Mouse (Mus musculus): Measurements from ENCODE around the gene Rabl2.

Gene Rabl2

GRCm38 (mm10) chr15:89550506-89550905, 41.2 kb downstream of the Rabl2 start:
- DNase-seq (ENCODE audit: low spot score) = no peak

GRCm38 (mm10) chr15:89548837-89549236, 42.9 kb downstream of the Rabl2 start:
- DNase-seq (ENCODE audit: low spot score) = no peak

DNA sequence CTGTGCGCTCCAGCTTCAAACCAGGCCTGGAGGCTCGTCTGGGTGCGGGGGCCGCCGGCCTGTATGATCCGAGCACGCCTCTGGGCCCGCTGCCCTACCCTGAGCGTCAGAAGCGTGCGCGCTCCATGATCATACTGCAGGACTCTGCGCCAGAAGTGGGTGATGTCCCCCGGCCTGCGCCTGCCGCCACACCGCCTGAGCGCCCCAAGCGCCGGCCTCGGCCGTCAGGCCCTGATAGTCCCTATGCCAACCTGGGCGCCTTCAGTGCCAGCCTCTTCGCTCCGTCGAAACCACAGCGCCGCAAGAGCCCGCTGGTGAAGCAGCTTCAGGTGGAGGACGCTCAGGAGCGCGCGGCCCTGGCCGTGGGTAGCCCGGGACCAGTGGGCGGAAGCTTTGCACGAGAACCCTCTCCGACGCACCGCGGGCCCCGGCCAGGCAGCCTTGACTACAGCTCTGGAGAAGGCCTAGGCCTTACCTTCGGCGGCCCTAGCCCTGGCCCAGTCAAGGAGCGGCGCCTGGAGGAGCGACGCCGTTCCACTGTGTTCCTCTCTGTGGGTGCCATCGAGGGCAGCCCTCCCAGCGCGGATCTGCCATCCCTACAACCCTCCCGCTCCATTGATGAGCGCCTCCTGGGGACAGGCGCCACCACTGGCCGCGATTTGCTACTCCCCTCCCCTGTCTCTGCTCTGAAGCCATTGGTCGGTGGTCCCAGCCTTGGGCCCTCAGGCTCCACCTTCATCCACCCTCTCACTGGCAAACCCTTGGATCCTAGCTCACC, 43.7 kb downstream of the Rabl2 start:
- DNase-seq (ENCODE audit: low spot score) = no peak

DNA sequence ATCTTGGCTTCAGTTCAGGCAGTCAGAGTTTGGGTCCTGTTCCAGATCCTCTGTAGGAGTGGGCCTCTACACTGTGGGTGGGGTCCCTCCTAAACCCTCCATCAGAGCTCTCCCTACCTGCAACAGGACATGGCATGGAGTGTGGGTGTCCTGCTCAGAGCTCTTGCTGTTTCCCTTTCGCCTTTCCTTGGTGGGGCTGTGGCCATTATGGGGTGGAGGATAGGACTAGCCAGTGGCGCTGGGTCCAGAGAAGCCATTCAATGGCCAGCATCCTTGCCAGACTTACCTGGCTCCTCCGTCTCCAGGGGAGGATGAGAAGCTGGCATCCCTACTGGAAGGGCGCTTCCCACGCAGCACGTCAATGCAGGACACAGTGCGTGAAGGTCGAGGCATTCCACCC, 44.4 kb downstream of the Rabl2 start:
- DNase-seq (ENCODE audit: low spot score) = no peak

- no peak for DNase-seq (ENCODE audit: low spot score)
These were observed 47.6 kb downstream of the Rabl2 start for GRCm38 (mm10) chr15:89544171-89544570.

- DNase-seq (ENCODE audit: low spot score) = no peak
These were observed 57.9 kb downstream of the Rabl2 start for GRCm38 (mm10) chr15:89533843-89534207.

GRCm38 (mm10) chr15:89532924-89533842, 58.5 kb downstream of the Rabl2 start:
- peak; percentile 17 for DNase-seq (ENCODE audit: low spot score)
